Mouse (Mus musculus): Measurements from ENCODE around the gene Tst. TPM values are rescaled to one million over a fixed set of nuclear protein-coding genes. Genes with fewer than 3 reads are reported as not detected.

The Tst gene
- total RNA-seq, 1 experiment from 2014 or later, result 7.3 TPM

DNA sequence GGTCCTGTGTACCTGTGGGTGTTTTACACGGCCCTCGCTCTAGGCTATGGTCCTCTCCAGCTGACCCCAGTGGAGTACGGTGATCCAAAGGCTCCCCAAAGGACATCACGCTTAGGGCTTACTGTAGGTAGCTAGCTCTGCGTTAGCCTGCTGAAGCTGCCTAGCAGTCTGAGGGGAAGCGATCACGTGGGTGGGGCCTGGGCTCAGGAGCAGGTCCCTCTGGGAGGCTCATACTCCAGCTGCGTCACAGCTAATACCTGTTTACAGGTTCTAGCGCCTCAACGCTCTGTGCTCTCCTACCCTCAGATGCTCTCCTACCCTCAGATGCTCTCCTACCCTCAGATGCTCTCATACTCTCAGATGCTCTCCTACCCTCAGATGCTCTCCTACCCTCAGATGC lies 25.2 kb upstream of the Tst start:
- ATAC-seq (replicated peaks; ENCODE audit: low read depth, poor library complexity, severe bottlenecking), result no peak

GRCm38 (mm10) chr15:78429871-78430622 lies 24.3 kb upstream of the Tst start:
- ATAC-seq (replicated peaks; ENCODE audit: low read depth, poor library complexity, severe bottlenecking), result no peak

GRCm38 (mm10) chr15:78429139-78429459 lies 23.4 kb upstream of the Tst start:
- ATAC-seq (replicated peaks; ENCODE audit: low read depth, poor library complexity, severe bottlenecking), result no peak; the same call in 1 of the 2 replicates

DNA sequence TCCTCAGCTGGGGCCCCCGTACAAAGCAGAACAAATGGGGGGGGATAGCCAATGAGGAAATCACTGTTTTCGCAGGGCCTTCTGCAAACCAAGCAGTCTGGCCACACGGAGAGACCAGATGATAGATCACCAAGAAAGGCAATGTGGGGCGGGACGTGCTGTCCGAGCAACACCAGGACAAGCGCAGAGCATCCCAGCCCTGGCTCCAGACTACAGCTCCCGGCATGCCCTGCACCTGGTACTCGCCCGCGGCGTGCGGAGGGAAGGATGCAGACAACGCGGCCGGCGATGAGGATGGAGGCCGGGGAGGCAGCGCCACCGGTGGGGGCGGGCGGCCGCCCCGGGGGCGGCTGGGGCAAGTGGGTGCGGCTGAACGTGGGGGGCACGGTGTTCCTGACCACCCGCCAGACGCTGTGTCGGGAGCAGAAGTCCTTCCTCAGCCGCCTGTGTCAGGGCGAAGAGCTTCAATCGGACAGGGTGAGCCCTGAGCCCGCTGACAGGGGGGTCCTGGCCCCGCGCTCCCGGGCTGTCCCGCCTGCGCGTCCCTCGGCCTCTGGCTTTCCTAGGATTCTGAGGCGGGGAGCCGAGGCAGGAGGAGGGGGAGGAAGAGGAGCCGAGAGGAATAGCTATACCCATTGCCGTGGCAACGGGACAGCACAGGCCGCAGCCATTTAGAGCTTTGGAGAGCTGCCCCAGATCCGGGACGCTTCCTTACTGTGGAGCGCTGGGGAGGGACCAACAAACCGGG lies 22.9 kb upstream of the Tst start, which contains the start of gene Kctd17:
Gene Kctd17, plus strand, starts transcription at position 174 of the 748 bp plus-strand sequence.
- peak; percentile 24 for ATAC-seq (replicated peaks; ENCODE audit: low read depth, poor library complexity, severe bottlenecking)

DNA sequence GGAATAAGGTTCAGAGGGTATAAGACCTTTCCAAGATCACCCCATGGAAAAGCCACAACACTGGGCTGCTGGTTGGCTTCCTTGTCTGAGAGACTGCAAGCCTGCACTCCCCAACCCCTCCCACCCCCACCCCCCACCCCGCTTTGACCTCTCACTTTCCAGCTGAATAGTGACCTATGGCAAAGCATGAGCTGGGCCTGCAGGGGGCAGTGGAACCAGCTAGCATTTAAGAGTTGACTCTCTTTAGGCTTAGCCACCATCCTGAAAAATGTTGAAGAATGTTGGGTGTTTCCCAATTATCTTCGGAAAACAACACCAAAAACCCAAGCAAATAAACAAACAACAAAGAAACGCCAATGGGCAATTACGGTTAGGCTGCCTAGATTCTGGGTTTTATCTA lies 19.5 kb upstream of the Tst start:
- ATAC-seq (replicated peaks; ENCODE audit: low read depth, poor library complexity, severe bottlenecking), result no peak

- ATAC-seq (replicated peaks; ENCODE audit: low read depth, poor library complexity, severe bottlenecking), result no peak
Observed at GRCm38 (mm10) chr15:78424507-78424906, 18.8 kb upstream of the Tst start.

GRCm38 (mm10) chr15:78422046-78422956 lies 16.6 kb upstream of the Tst start:
- ATAC-seq (replicated peaks; ENCODE audit: low read depth, poor library complexity, severe bottlenecking), result peak; percentile 72

- ATAC-seq (replicated peaks; ENCODE audit: low read depth, poor library complexity, severe bottlenecking), result 0 out of 2 replicates have a peak, but pooled peaks have one; percentile 20
Observed at GRCm38 (mm10) chr15:78420395-78420794, 14.7 kb upstream of the Tst start.

GRCm38 (mm10) chr15:78416937-78417336 lies 11.2 kb upstream of the Tst start:
- no peak for ATAC-seq (replicated peaks; ENCODE audit: low read depth, poor library complexity, severe bottlenecking)

- no peak for ATAC-seq (replicated peaks; ENCODE audit: low read depth, poor library complexity, severe bottlenecking)
Observed at GRCm38 (mm10) chr15:78414157-78414556, 8.4 kb upstream of the Tst start.

- no peak for ATAC-seq (replicated peaks; ENCODE audit: low read depth, poor library complexity, severe bottlenecking)
Observed at GRCm38 (mm10) chr15:78413719-78414117, 8.0 kb upstream of the Tst start.

DNA sequence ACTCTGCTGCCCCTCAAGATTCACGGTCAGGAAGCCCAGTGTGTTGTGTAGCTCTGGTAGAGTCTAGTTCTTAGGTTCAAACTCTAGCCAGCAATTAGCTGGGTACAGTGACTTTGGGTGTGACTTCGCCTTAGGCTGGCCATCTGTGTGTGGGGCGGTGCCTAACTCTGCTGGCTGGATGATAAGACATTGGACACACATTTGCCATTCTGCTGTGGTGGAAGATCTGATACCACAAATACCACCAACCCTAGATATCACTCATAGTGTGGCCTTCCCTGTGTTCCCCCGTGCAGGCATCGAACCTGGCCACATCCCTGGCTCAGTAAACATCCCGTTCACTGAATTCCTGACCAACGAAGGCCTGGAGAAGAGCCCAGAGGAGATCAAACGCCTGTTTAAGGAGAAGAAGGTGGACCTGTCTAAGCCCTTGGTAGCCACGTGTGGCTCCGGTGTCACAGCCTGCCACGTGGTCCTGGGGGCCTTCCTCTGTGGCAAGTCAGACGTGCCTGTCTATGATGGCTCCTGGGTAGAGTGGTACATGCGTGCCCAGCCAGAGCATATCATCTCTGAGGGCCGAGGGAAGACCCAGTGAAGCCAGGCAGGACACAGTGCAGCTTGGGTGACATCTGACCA lies 7.5 kb upstream of the Tst start:
- ATAC-seq (replicated peaks; ENCODE audit: low read depth, poor library complexity, severe bottlenecking), result peak; percentile 87

GRCm38 (mm10) chr15:78409570-78410052 lies 3.9 kb upstream of the Tst start:
- no peak for ATAC-seq (replicated peaks; ENCODE audit: low read depth, poor library complexity, severe bottlenecking)

DNA sequence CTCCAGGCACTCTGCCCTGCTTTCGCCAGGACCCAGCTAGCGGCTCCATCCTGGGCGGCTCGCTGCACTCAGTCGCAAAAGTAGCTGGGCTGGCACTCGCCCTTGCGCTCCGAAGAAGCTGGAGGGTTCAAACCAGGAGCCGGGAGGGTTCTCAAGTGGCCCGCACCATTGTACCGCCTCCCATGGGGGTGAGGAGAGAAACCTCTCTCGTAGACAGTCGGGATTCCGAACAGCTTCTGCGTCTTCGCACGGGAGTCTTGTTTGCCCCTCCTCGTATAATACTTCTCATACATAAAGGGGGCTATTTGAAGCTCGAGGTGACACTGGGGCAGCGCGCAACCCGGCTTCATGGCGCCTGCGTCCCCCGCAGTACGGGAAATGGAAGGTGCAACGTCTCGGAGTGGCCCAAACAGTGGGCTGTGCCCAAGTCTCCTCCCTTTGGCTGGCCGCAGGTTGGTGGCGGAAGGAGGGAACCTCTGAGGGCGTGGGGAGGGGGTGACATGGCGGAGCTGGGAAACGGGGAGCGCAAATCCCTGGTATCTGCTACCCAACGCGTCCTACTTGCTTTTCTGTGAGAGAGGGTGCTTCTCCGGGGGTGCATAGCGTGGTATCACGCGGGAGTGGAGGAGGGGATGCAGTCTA lies 707 bp upstream of the Tst start, which contains the start of gene Mpst:
Gene Mpst, plus strand, starts transcription at position 124 of the 642 bp plus-strand sequence.
- peak; percentile 91 for ATAC-seq (replicated peaks; ENCODE audit: low read depth, poor library complexity, severe bottlenecking)

GRCm38 (mm10) chr15:78405098-78405497 lies 609 bp downstream of the Tst start:
- no peak for ATAC-seq (replicated peaks; ENCODE audit: low read depth, poor library complexity, severe bottlenecking)

GRCm38 (mm10) chr15:78403896-78404295 lies 1.8 kb downstream of the Tst start:
- ATAC-seq (replicated peaks; ENCODE audit: low read depth, poor library complexity, severe bottlenecking), result no peak

GRCm38 (mm10) chr15:78403301-78403741 lies 2.4 kb downstream of the Tst start:
- ATAC-seq (replicated peaks; ENCODE audit: low read depth, poor library complexity, severe bottlenecking), result no peak

DNA sequence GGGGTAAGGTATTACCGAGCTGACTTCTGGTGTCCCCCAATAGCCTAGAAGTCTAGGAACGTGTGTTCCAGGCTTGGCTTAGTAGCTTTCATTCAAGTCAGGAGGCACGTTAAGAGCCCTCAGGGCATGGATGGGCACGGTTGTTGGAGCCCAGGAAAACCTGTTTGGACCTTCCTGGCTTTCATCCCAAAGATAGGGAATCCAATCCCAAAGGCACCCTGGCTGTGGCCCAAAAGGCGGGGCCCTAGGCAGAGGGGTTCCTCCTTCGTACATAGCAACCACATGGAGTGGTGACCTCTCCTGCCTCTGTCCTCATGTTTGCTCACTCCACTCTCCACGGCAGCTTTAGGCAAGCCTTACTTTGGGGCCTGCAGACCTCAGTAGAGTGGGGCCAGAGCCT lies 3.3 kb downstream of the Tst start:
- no peak for ATAC-seq (replicated peaks; ENCODE audit: low read depth, poor library complexity, severe bottlenecking)

DNA sequence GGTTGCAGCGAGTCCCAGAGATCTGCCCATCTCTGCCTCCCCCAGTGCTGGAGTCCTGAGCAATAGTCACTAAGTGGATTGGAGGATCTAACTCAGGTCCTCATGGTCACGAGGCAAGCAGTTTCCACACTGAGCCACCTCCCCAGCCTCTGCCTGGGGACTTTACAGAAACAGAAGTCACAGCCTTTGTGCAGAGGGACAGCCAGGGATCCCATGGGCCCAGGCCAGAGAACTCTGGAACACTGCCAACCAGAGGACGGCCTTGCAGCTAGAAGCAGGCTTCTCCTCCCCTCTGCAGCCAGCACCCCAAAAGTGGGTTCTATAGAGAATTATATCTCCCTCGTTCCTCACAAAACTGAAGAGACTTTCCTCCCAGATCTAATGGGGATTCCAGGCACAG lies 3.8 kb downstream of the Tst start:
- ATAC-seq (replicated peaks; ENCODE audit: low read depth, poor library complexity, severe bottlenecking), result 0 out of 2 replicates have a peak, but pooled peaks have one; percentile 8
